Mouse (Mus musculus) megakaryocyte-erythroid progenitor cell, adult 5-6 weeks (primary cell): ENCODE measurements around the gene Aqp2. TPM values are rescaled to one million over a fixed set of nuclear protein-coding genes. Genes with fewer than 3 reads are reported as not detected.

ENCODE experiments used
- ATAC-seq: replicated peaks from 2 replicates; pipeline ENCODE4 v1.8.0; 2016; ENCODE audit warnings: mild to moderate bottlenecking, inconsistent platforms; ENCODE audit not compliant: severe bottlenecking, poor library complexity, low FRiP score, low TSS enrichment
- total RNA-seq, 2 experiments: library from RNA; stranded (forward) in 1 of 2; stranded (reverse) in 1 of 2; fragments of 200-1000, 215-1000 nt in 1 of 2; fragments of >200 nt in 1 of 2; fragmentation: Nextera tagmentation in 1 of 2; gene quantifications; 2 replicates each; pipeline ENCODE4 v1.2.3; 2014 to 2017

The Aqp2 gene
- total RNA-seq, 2 experiments from 2014 or later: not detected

- ATAC-seq: no peak
These were observed 10.4 kb downstream of the Aqp2 start for GRCm38 (mm10) chr15:99589237-99589636.

GRCm38 (mm10) chr15:99589704-99590103 is 10.8 kb downstream of the Aqp2 start:
- no peak for ATAC-seq

- no peak for ATAC-seq
These were observed 11.7 kb downstream of the Aqp2 start, which contains the start of gene Aqp5 for GRCm38 (mm10) chr15:99590429-99591084. Aqp5 (plus strand) TSS chr15:99590782.

- ATAC-seq: no peak
These were observed 13.3 kb downstream of the Aqp2 start for GRCm38 (mm10) chr15:99592177-99592576.

GRCm38 (mm10) chr15:99592877-99593276 is 14.0 kb downstream of the Aqp2 start:
- ATAC-seq: no peak

- no peak for ATAC-seq
These were observed 16.1 kb downstream of the Aqp2 start for GRCm38 (mm10) chr15:99594951-99595350.

- ATAC-seq: peak; percentile 75
These were observed 17.3 kb downstream of the Aqp2 start for GRCm38 (mm10) chr15:99596056-99596687.

GRCm38 (mm10) chr15:99596841-99597240 is 18.0 kb downstream of the Aqp2 start:
- no peak for ATAC-seq

- no peak for ATAC-seq
These were observed 18.7 kb downstream of the Aqp2 start for GRCm38 (mm10) chr15:99597596-99597995.

GRCm38 (mm10) chr15:99599245-99600070 is 20.6 kb downstream of the Aqp2 start:
- ATAC-seq: no peak

- no peak for ATAC-seq
These were observed 22.3 kb downstream of the Aqp2 start, which contains the start of gene Aqp6 for GRCm38 (mm10) chr15:99600986-99601822. Aqp6 (plus strand) TSS chr15:99601400.

GRCm38 (mm10) chr15:99601823-99602120 is 22.9 kb downstream of the Aqp2 start:
- ATAC-seq: no peak

- ATAC-seq: no peak
These were observed 23.5 kb downstream of the Aqp2 start for GRCm38 (mm10) chr15:99602206-99602820.

- no peak for ATAC-seq
These were observed 24.4 kb downstream of the Aqp2 start for GRCm38 (mm10) chr15:99603216-99603615.

- no peak for ATAC-seq
These were observed 26.7 kb downstream of the Aqp2 start for GRCm38 (mm10) chr15:99605595-99605994.

GRCm38 (mm10) chr15:99606515-99606914 is 27.7 kb downstream of the Aqp2 start:
- peak; percentile 78 for ATAC-seq

GRCm38 (mm10) chr15:99607388-99608113 is 28.7 kb downstream of the Aqp2 start:
- no peak for ATAC-seq

GRCm38 (mm10) chr15:99608382-99609125 is 29.7 kb downstream of the Aqp2 start:
- ATAC-seq: no peak
